In the genomic region with DNA sequence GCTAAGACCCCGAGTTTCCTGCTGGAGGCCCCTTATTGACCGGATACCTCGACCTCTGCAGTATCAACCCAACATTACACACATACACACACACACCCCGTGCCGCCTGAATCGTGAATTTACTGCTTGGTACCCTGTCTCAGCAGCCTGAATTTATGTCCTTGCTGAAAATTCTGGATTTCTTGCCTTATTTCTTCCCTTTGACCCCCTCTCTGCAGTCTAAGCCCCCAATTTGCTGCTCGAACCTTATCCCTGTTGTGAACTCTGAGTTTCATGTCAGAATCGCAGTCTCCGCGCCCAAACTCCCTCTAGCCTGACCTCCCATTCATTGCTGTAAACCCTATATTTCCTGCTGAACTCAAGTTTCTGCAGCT, we compare ENCODE assay signal across 9 mouse cellular contexts. TPM values are rescaled to one million over a fixed set of nuclear protein-coding genes. Genes with fewer than 3 reads are reported as not detected.
A peak's percentile ranks its signal among the peaks of the same experiment; 100 is the strongest.
DNase-seq lines count a peak whose midpoint lies in the region; ATAC-seq and TF ChIP-seq lines count a peak whose summit lies in the region.
"Had no signal": no experiment of that assay in that cellular context is flagged by ENCODE, and none has a peak within 500 bp of the region (broad histone marks: within the 10 kb centered on the region; RNA-seq: fewer than 3 reads in every experiment).

No protein-coding gene starts in this region.

- H3K27me3 ChIP-seq in kidney, embryonic 15.5 days = no peaks in the 10 kb centered on the region
- H3K27me3 ChIP-seq in hindbrain, embryonic 14.5 days (ENCODE audit: control insufficient read depth, insufficient read depth, low read length) = no peaks in the 10 kb centered on the region
- H3K27me3 ChIP-seq in midbrain, embryonic 15.5 days (replicated peaks) = no peaks in the 10 kb centered on the region

- no peak for TF ChIP-seq POLR2A in cortical plate, adult 2 months (IDR thresholded peaks at IDR 0.05; ENCODE audit: extremely low read depth, insufficient read depth, low read length)

- no peak for TF ChIP-seq CTCF in cortical plate, adult 2 months (IDR thresholded peaks at IDR 0.05; ENCODE audit: extremely low read depth, insufficient read depth, low read length)

- peaks cover 40% of the 10 kb centered on the region for H3K36me3 ChIP-seq in kidney, embryonic 15.5 days
- peaks cover 31% of the 10 kb centered on the region for H3K36me3 ChIP-seq in hindbrain, embryonic 14.5 days (replicated peaks; ENCODE audit: control insufficient read depth, insufficient read depth)
- H3K36me3 ChIP-seq in midbrain, embryonic 15.5 days (replicated peaks) = no peaks in the 10 kb centered on the region; the same call in 1 of the 2 replicates

- H3K27ac ChIP-seq in kidney, embryonic 15.5 days = peak overlapping the region; percentile 95
- peak overlapping the region; percentile 74; the same call in 1 of the 2 replicates for H3K27ac ChIP-seq in cortical plate, adult 2 months (ENCODE audit: insufficient read depth, low read length)
- peak overlapping the region; percentile 96 for H3K27ac ChIP-seq in hindbrain, embryonic 14.5 days
- H3K27ac ChIP-seq in midbrain, embryonic 15.5 days = peak overlapping the region; percentile 97

- H3K4me1 ChIP-seq in kidney, embryonic 15.5 days = peaks cover 44% of the 10 kb centered on the region
- peaks cover 6% of the 10 kb centered on the region; the same call in 1 of the 2 replicates for H3K4me1 ChIP-seq in cortical plate, adult 2 months (ENCODE audit: control insufficient read depth, insufficient read depth, low read length)
- peaks cover 26% of the 10 kb centered on the region for H3K4me1 ChIP-seq in hindbrain, embryonic 14.5 days (replicated peaks; ENCODE audit: control insufficient read depth, insufficient read depth, low read length)
- H3K4me1 ChIP-seq in midbrain, embryonic 15.5 days = peaks cover 50% of the 10 kb centered on the region

- peak overlapping the region; percentile 98 for H3K9ac ChIP-seq in kidney, embryonic 15.5 days
- H3K9ac ChIP-seq in hindbrain, embryonic 14.5 days = peak overlapping the region; percentile 88
- H3K9ac ChIP-seq in midbrain, embryonic 15.5 days = peak overlapping the region; percentile 88

- peak overlapping the region; percentile 89 for H3K4me3 ChIP-seq in kidney, embryonic 15.5 days (replicated peaks)
- peak overlapping the region; percentile 80 for H3K4me3 ChIP-seq in cortical plate, adult 2 months (ENCODE audit: insufficient read depth, low read length)
- H3K4me3 ChIP-seq in hindbrain, embryonic 14.5 days (replicated peaks; ENCODE audit: low read length) = peak overlapping the region; percentile 74
- H3K4me3 ChIP-seq in midbrain, embryonic 15.5 days = peak overlapping the region; percentile 75

- peak overlapping the region; percentile 90 for H3K4me2 ChIP-seq in kidney, embryonic 15.5 days
- peak overlapping the region; percentile 89 for H3K4me2 ChIP-seq in hindbrain, embryonic 14.5 days (replicated peaks)
- H3K4me2 ChIP-seq in midbrain, embryonic 15.5 days = peak overlapping the region; percentile 94

- intact Hi-C loops in left cerebral cortex, postnatal 25 days (cut with DNase I) = loop anchor here (5.0 kb wide), 1 partner anchor 50 kb away; the partner anchor contains the start of gene Efna2

- no peaks in the 10 kb centered on the region for H3K9me3 ChIP-seq in kidney, embryonic 15.5 days (replicated peaks)
- H3K9me3 ChIP-seq in hindbrain, embryonic 14.5 days (ENCODE audit: control insufficient read depth, low read length) = no peaks in the 10 kb centered on the region
- H3K9me3 ChIP-seq in midbrain, embryonic 15.5 days = no peaks in the 10 kb centered on the region

- no peak for DNase-seq in kidney, adult 9 months
- DNase-seq in hindbrain, embryonic 14.5 days (ENCODE audit: low spot score) = no peak
- DNase-seq in left cerebral cortex, postnatal 25 days (ENCODE audit: low spot score in 2 of 2) = no peak
- DNase-seq in right cerebral cortex, postnatal 14 days = no peak
- DNase-seq in left cerebral cortex, adult 9 months (ENCODE audit: low spot score in 2 of 2) = no peak
- DNase-seq: lung, postnatal 4 days had no signal

- WGBS in kidney, embryonic 15.5 days = 3% methylated on average over 10 of the region's 10 CpGs
- 7% methylated on average over 10 of the region's 10 CpGs for WGBS in hindbrain, embryonic 14.5 days
- 5% methylated on average over 10 of the region's 10 CpGs for WGBS in midbrain, embryonic 15.5 days

- 0 out of 2 replicates have a peak, but pooled peaks have one; percentile 1 for ATAC-seq in kidney, embryonic 15.5 days (replicated peaks; ENCODE audit: low FRiP score)
- ATAC-seq in hindbrain, embryonic 14.5 days (ENCODE audit: low FRiP score) = 0 out of 2 replicates have a peak, but pooled peaks have one; percentile 0
- peak; percentile 13; the same call in 1 of the 2 replicates for ATAC-seq in midbrain, embryonic 15.5 days (replicated peaks)

RNA-seq across cellular contexts. Expression of gene Mum1, which starts 0.9 kb away (rescaled TPM):
- 74.8 and 75.5 TPM in 2 replicates for polyA plus RNA-seq in kidney, embryonic 15.5 days (2015; fragmentation: Nextera tagmentation; extraction: Ambion mirVana)
- 36.9 and 37.1 TPM in 2 replicates for polyA plus RNA-seq in cortical plate, adult 2 months (2012; rRNA removed)
- 29.0 and 32.9 TPM in 2 replicates for polyA plus RNA-seq in hindbrain, embryonic 14.5 days (2014; fragmentation: Nextera tagmentation; extraction: Ambion mirVana)
- 56.4 and 59.5 TPM in 2 replicates for polyA plus RNA-seq in midbrain, embryonic 15.5 days (2015; fragmentation: Nextera tagmentation; extraction: Ambion mirVana)
- 10 to 100 TPM; 40.9 to 41.2 TPM for total RNA-seq in left cerebral cortex, postnatal 25 days (2021)

RNA-seq across cellular contexts. Expression of gene Ndufs7, which starts 21.8 kb away (rescaled TPM):
- 376 and 387 TPM in 2 replicates for polyA plus RNA-seq in kidney, embryonic 15.5 days (2015; fragmentation: Nextera tagmentation; extraction: Ambion mirVana)
- 417 and 424 TPM in 2 replicates for polyA plus RNA-seq in cortical plate, adult 2 months (2012; rRNA removed)
- 303 and 341 TPM in 2 replicates for polyA plus RNA-seq in hindbrain, embryonic 14.5 days (2014; fragmentation: Nextera tagmentation; extraction: Ambion mirVana)
- polyA plus RNA-seq in midbrain, embryonic 15.5 days (2015; fragmentation: Nextera tagmentation; extraction: Ambion mirVana) = 290 and 305 TPM in 2 replicates
- total RNA-seq in left cerebral cortex, postnatal 25 days (2021) = 100 to 1,000 TPM; 182 to 187 TPM

RNA-seq across cellular contexts. Expression of gene Gamt, which starts 33.7 kb away (rescaled TPM):
- polyA plus RNA-seq in kidney, embryonic 15.5 days (2015; fragmentation: Nextera tagmentation; extraction: Ambion mirVana) = 34.2 and 37.0 TPM in 2 replicates
- polyA plus RNA-seq in cortical plate, adult 2 months (2012; rRNA removed) = 43.9 and 59.6 TPM in 2 replicates
- 17.3 and 24.3 TPM in 2 replicates for polyA plus RNA-seq in hindbrain, embryonic 14.5 days (2014; fragmentation: Nextera tagmentation; extraction: Ambion mirVana)
- polyA plus RNA-seq in midbrain, embryonic 15.5 days (2015; fragmentation: Nextera tagmentation; extraction: Ambion mirVana) = 16.8 and 18.9 TPM in 2 replicates
- 10 to 100 TPM; 27.6 to 30.7 TPM for total RNA-seq in left cerebral cortex, postnatal 25 days (2021)

RNA-seq across cellular contexts. Expression of gene Dazap1, which starts 34.1 kb away (rescaled TPM):
- 56.3 and 58.5 TPM in 2 replicates for polyA plus RNA-seq in kidney, embryonic 15.5 days (2015; fragmentation: Nextera tagmentation; extraction: Ambion mirVana)
- 65.4 and 70.8 TPM in 2 replicates for polyA plus RNA-seq in cortical plate, adult 2 months (2012; rRNA removed)
- 35.2 and 36.3 TPM in 2 replicates for polyA plus RNA-seq in hindbrain, embryonic 14.5 days (2014; fragmentation: Nextera tagmentation; extraction: Ambion mirVana)
- polyA plus RNA-seq in midbrain, embryonic 15.5 days (2015; fragmentation: Nextera tagmentation; extraction: Ambion mirVana) = 60.5 and 60.8 TPM in 2 replicates
- total RNA-seq in left cerebral cortex, postnatal 25 days (2021) = 10 to 100 TPM; 76.9 to 93.8 TPM

RNA-seq across cellular contexts. Expression of gene Efna2, which starts 47.9 kb away (rescaled TPM):
- 15.4 and 17.0 TPM in 2 replicates for polyA plus RNA-seq in kidney, embryonic 15.5 days (2015; fragmentation: Nextera tagmentation; extraction: Ambion mirVana)
- 7.7 and 8.5 TPM in 2 replicates for polyA plus RNA-seq in cortical plate, adult 2 months (2012; rRNA removed)
- 25.9 and 26.2 TPM in 2 replicates for polyA plus RNA-seq in hindbrain, embryonic 14.5 days (2014; fragmentation: Nextera tagmentation; extraction: Ambion mirVana)
- polyA plus RNA-seq in midbrain, embryonic 15.5 days (2015; fragmentation: Nextera tagmentation; extraction: Ambion mirVana) = 53.4 and 54.6 TPM in 2 replicates
- total RNA-seq in left cerebral cortex, postnatal 25 days (2021) = 1 to 10 TPM; 9.2 to 9.9 TPM
